Mouse (Mus musculus) macrophage (primary cell): ENCODE measurements around the gene Trim25. TPM values are rescaled to one million over a fixed set of nuclear protein-coding genes. Genes with fewer than 3 reads are reported as not detected.
"Not testable (repeated sequence)": the region's sequence is repeated elsewhere in the genome, so short reads cannot be mapped to it uniquely, and the experiment has no call there.

ENCODE experiments used
- H3K27ac ChIP-seq: fragments of 350-480 bp; formaldehyde crosslinking; 2 replicates; pipeline ENCODE4 v1.9.0; 2021
- H3K36me3 ChIP-seq: fragments of 350-480 bp; formaldehyde crosslinking; 2 replicates; pipeline ENCODE4 v1.9.0; 2021; ENCODE audit errors: inconsistent target
- H3K4me3 ChIP-seq: fragments of 350-480 bp; formaldehyde crosslinking; 2 replicates; pipeline ENCODE4 v1.9.0; 2021; ENCODE audit errors: inconsistent target
- H3K79me2 ChIP-seq: fragments of 350-480 bp; formaldehyde crosslinking; 2 replicates; pipeline ENCODE4 v1.9.0; 2021; ENCODE audit errors: inconsistent target
- WGBS: methylation state at CpG from one replicate; pipeline ENCODE4 v1.1.7; 2026; ENCODE audit warnings: inconsistent platforms; ENCODE audit not compliant: missing documents; 5-methylcytosine and 5-hydroxymethylcytosine counted together
- polyA plus RNA-seq: library from polyadenylated mRNA; stranded (reverse); fragments of 250-400 nt; gene quantifications from 3 replicates; pipeline ENCODE4 v1.2.4, GENCODE M21; 2018; ENCODE audit warnings: inconsistent platforms

Trim25 gene
- polyA plus RNA-seq, 1 experiment from 2014 or later: 117 TPM

DNA sequence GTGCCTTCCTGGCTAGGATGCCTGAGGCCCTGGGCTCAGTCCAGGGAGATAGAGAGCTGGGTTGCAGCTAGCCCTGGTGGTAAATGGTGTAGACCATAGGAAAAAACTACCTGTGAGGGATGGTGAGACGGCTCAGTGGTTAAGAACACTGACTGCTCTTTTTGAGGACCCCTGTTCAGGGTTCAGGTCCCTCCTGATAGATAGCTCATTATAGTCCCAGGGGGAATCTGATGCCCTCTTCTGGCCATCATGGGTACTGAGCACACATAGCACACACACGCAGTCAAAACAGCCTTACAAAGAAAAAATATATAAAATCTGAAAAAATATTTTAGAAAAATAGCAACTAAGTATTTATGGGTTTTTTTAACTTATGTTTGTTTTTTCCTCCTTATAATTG, 22.9 kb upstream of the Trim25 start:
- 97% methylated on average over 2 of the region's 2 CpGs for WGBS
- no peak overlapping the region for H3K27ac ChIP-seq
- peaks cover 9% of the 10 kb centered on the region; the same call in 1 of the 2 replicates for H3K79me2 ChIP-seq
- no peak overlapping the region for H3K4me3 ChIP-seq
- no peaks in the 10 kb centered on the region for H3K36me3 ChIP-seq

DNA sequence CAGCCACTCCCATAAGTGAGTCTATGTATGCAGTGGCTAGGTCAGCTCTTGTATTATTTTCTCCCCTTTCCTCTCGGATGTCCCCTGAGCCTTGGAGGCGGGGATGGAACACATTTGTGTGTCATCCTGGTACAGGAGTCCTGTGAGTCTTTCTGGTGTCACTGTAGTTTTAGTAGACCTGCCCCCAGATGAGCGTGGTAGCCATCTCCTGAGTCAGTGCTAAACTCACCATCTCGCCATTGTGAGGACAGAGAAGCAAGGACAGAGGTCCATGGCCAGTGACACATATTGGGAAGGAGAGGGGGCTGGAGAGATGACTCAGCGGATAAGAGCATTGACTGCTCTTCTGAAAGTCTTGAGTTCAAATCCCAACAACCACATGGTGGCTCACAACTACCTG, 22.0 kb upstream of the Trim25 start:
- H3K4me3 ChIP-seq: no peak overlapping the region
- no peak overlapping the region for H3K27ac ChIP-seq
- peaks cover 9% of the 10 kb centered on the region; the same call in 1 of the 2 replicates for H3K79me2 ChIP-seq
- H3K36me3 ChIP-seq: no peaks in the 10 kb centered on the region
- 90% methylated on average over 5 of the region's 5 CpGs for WGBS

GRCm38 (mm10) chr11:88981337-88981736, 17.8 kb upstream of the Trim25 start:
- Histone ChIP-seq H3K27ac (no peak overlapping the region), H3K36me3 (no peaks in the 10 kb centered on the region), H3K79me2 (no peaks in the 10 kb centered on the region; the same call in 1 of the 2 replicates), H3K4me3 (no peak overlapping the region)
- 45% methylated on average over 8 of the region's 8 CpGs for WGBS

- H3K36me3 ChIP-seq: no peaks in the 10 kb centered on the region
- H3K27ac ChIP-seq: no peak overlapping the region
- no peak overlapping the region for H3K4me3 ChIP-seq
- 92% methylated on average over 10 of the region's 10 CpGs for WGBS
- H3K79me2 ChIP-seq: no peaks in the 10 kb centered on the region
These were observed 12.6 kb upstream of the Trim25 start for GRCm38 (mm10) chr11:88986616-88987015.

DNA sequence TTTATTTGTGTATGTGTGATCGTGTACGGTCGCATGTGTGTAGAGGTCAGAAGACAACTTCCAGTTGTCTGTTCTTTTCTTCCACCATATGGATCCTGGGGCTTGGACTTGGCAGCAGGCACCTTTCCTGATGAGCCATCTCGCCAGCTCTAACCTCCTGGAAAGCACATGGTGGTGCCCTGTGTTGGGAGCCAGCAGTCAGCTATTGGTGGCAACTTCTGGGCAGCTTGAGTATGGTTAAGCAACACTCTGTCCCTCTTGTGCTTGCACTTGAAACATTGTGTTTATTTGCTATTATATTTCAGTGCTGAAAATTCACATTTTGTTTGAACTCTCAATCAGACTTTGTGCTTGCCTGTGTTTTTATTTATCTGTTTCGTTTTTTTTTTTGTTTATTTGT, 10.2 kb upstream of the Trim25 start:
- H3K36me3 ChIP-seq: no peaks in the 10 kb centered on the region
- 80% methylated on average over 5 of the region's 5 CpGs for WGBS
- no peak overlapping the region for H3K4me3 ChIP-seq
- H3K27ac ChIP-seq: no peak overlapping the region
- H3K79me2 ChIP-seq: no peaks in the 10 kb centered on the region

- Histone ChIP-seq H3K36me3 (no peaks in the 10 kb centered on the region), H3K79me2 (no peaks in the 10 kb centered on the region), H3K27ac (no peak overlapping the region), H3K4me3 (no peak overlapping the region)
- WGBS: 84% methylated on average over 4 of the region's 5 CpGs
These were observed 9.6 kb upstream of the Trim25 start for GRCm38 (mm10) chr11:88989530-88989929.

DNA sequence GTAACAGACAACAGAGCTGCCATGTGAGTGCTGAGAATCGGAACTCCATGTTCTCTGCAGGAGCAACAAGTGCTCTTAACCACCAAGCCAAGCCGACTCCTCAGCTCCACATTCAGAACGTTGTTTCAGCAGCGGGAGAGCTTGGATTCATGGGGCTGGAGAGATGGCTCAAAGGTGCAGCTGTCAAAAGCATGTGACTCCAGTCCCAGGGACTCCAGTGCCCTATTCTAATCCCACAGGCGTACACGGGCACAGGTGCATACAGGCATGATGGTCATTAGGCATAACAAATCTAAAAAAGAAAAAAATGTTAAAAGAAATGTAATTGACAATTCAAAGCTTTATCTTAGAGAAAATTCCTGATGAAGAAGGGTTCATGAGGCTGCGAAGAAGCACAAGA, 6.0 kb upstream of the Trim25 start:
- Histone ChIP-seq H3K27ac (peak overlapping the region; percentile 96), H3K36me3 (no peaks in the 10 kb centered on the region), H3K79me2 (peaks cover 14% of the 10 kb centered on the region), H3K4me3 (no peak overlapping the region)
- WGBS: 80% methylated on average over 7 of the region's 7 CpGs

DNA sequence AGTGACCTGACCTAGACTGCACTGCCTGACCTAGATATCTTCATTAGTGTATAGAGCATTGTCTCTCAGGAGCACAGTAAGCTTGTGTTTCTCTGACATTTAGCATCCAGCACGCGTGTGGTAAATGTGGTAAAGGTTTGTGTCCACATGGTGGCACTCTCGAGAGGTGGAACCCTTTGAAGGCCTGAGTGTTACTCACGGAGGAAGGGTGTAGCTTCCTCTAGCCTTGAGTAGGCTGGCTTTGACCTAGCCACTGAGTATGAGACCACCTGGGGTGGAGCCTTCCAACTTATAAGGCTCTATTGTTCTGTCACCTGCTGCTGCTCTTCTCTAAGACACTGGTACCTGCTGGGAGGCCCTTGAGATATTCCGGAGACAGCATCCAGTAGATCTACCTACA, 5.6 kb upstream of the Trim25 start:
- H3K4me3 ChIP-seq: no peak overlapping the region
- peak overlapping the region; percentile 96 for H3K27ac ChIP-seq
- no peaks in the 10 kb centered on the region for H3K36me3 ChIP-seq
- WGBS: 16% methylated on average over 5 of the region's 5 CpGs
- H3K79me2 ChIP-seq: peaks cover 14% of the 10 kb centered on the region

GRCm38 (mm10) chr11:88994492-88994891, 4.7 kb upstream of the Trim25 start:
- WGBS: 12% methylated on average over 3 of the region's 7 CpGs
- H3K79me2 ChIP-seq: peaks cover 22% of the 10 kb centered on the region
- H3K4me3 ChIP-seq: no peak overlapping the region
- no peaks in the 10 kb centered on the region for H3K36me3 ChIP-seq
- peak overlapping the region; percentile 96 for H3K27ac ChIP-seq

GRCm38 (mm10) chr11:88995616-88996015, 3.6 kb upstream of the Trim25 start:
- Histone ChIP-seq H3K79me2 (peaks cover 34% of the 10 kb centered on the region), H3K27ac (peak overlapping the region; percentile 96), H3K36me3 (no peaks in the 10 kb centered on the region), H3K4me3 (no peak overlapping the region)
- WGBS: 100% methylated on average over 2 of the region's 2 CpGs

GRCm38 (mm10) chr11:88996427-88996826, 2.7 kb upstream of the Trim25 start:
- Histone ChIP-seq H3K4me3 (no peak overlapping the region), H3K27ac (peak overlapping the region; percentile 96)
- 67% methylated on average over 7 of the region's 7 CpGs for WGBS

DNA sequence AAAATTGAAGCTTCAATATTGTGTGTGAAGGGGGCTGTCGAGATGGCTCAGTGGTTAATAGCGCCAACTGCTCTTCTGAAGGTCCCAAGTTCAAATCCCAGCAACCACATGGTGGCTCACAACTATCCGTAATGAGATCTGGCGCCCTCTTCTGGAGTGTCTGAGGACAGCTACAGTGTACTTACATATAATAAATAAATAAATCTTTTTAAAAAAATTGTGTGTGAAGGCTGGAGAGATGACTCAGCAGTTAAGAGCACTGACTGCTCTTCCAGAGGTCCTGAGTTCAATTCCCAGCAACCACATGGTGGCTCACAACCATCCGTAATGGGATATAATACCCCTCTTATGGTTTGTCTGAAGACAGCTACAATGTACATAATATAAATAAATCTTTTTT, 1.8 kb upstream of the Trim25 start:
- H3K27ac ChIP-seq: peak overlapping the region; percentile 97
- H3K79me2 ChIP-seq: peaks cover 51% of the 10 kb centered on the region
- H3K4me3 ChIP-seq, H3K36me3 ChIP-seq: not testable (repeated sequence)
- 80% methylated on average over 3 of the region's 5 CpGs for WGBS

More at GRCm38 (mm10) chr11:88996427-88996826, 2.7 kb upstream of the Trim25 start:
- H3K79me2 ChIP-seq: peaks cover 42% of the 10 kb centered on the region
- H3K36me3 ChIP-seq: peaks cover 5% of the 10 kb centered on the region; the same call in 1 of the 2 replicates

- Histone ChIP-seq H3K4me3 (peak overlapping the region; percentile 98), H3K36me3 (peaks cover 7% of the 10 kb centered on the region; the same call in 1 of the 2 replicates), H3K79me2 (peaks cover 61% of the 10 kb centered on the region), H3K27ac (peak overlapping the region; percentile 97)
- 40% methylated on average over 1 of the region's 3 CpGs for WGBS
These were observed 770 bp upstream of the Trim25 start for GRCm38 (mm10) chr11:88998406-88998805.

DNA sequence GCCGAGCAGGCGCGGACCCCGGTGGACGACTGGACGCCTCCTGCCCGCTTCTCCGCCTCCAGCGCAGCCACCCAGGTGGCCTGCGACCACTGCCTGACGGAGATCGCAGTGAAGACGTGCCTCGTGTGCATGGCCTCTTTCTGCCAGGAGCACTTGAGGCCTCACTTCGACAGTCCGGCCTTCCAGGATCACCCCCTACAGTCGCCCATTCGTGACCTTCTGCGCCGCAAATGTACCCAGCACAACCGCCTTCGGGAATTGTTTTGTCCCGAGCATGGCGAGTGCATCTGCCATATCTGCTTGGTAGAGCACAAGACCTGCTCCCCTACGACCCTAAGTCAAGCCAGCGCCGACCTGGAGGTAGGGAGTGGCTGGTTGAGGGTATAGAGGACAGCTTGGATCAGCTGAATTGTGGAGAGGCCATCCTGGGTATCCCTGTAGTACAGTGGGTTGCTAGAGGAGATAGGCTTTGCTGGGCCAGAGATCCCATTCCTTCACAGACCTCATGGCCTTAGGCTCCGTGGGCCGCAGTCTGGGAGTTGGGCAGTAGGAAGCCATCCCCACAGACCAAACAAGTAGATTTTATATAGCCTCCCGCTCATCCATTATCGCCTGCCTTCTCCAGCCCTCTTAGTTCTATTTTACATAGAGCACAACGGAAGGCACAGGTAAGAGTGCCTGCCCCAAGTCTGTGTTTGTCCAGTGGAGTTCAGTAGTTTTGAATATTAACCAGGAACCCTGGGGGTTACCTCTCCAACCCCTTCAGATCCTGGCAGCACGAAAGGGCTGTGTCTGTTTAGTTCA, 749 bp downstream of the Trim25 start:
- Histone ChIP-seq H3K27ac (peak overlapping the region; percentile 97), H3K4me3 (peak overlapping the region; percentile 98), H3K36me3 (peaks cover 14% of the 10 kb centered on the region; the same call in 1 of the 2 replicates), H3K79me2 (peaks cover 77% of the 10 kb centered on the region)
- 2% methylated on average over 32 of the region's 33 CpGs for WGBS

- Histone ChIP-seq H3K79me2 (peaks cover 82% of the 10 kb centered on the region), H3K27ac (peak overlapping the region; percentile 97), H3K36me3 (peaks cover 20% of the 10 kb centered on the region; the same call in 1 of the 2 replicates), H3K4me3 (peak overlapping the region; percentile 98)
These were observed 1.3 kb downstream of the Trim25 start for GRCm38 (mm10) chr11:89000527-89000819.
